12 mouse cellular contexts compared by ENCODE assay signal in genomic region chr15:9061150-9061882, GRCm38 (mm10). TPM values are rescaled to one million over a fixed set of nuclear protein-coding genes. Genes with fewer than 3 reads are reported as not detected.
A peak's percentile ranks its signal among the peaks of the same experiment; 100 is the strongest.
DNase-seq lines count a peak whose midpoint lies in the region; ATAC-seq and TF ChIP-seq lines count a peak whose summit lies in the region.
"Had no signal": no experiment of that assay in that cellular context is flagged by ENCODE, and none has a peak within 500 bp of the region (broad histone marks: within the 10 kb centered on the region; RNA-seq: fewer than 3 reads in every experiment).

No protein-coding gene starts in this region.

- H3K4me2 ChIP-seq in forebrain, postnatal 0 days (ENCODE audit: low read depth): no peak overlapping the region
- no peak overlapping the region for H3K4me2 ChIP-seq in hindbrain, postnatal 0 days (ENCODE audit: low read depth, low read length)
- no peak overlapping the region for H3K4me2 ChIP-seq in midbrain, postnatal 0 days (ENCODE audit: low read depth, low read length, poor library complexity, severe bottlenecking)
- H3K4me2 ChIP-seq: heart, embryonic 13.5 days; lung, embryonic 15.5 days had no signal

- ATAC-seq in forebrain, postnatal 0 days: peak; percentile 86
- peak; percentile 97 for ATAC-seq in hindbrain, postnatal 0 days
- peak; percentile 85 for ATAC-seq in midbrain, postnatal 0 days (ENCODE audit: low FRiP score)

- TF ChIP-seq CTCF in forebrain, postnatal 0 days (IDR thresholded peaks at IDR 0.05; ENCODE audit: low read depth): no peak
- no peak for TF ChIP-seq CTCF in hindbrain, postnatal 0 days (IDR thresholded peaks at IDR 0.05; ENCODE audit: low read depth)
- no peak for TF ChIP-seq CTCF in midbrain, postnatal 0 days (IDR thresholded peaks at IDR 0.05)

- no peak overlapping the region for H3K4me3 ChIP-seq in forebrain, postnatal 0 days (ENCODE audit: low read depth, low read length)
- no peak overlapping the region for H3K4me3 ChIP-seq in hindbrain, postnatal 0 days (ENCODE audit: low read length)
- H3K4me3 ChIP-seq in midbrain, postnatal 0 days (ENCODE audit: low read depth, low read length): no peak overlapping the region
- H3K4me3 ChIP-seq: heart, embryonic 13.5 days; lung, embryonic 15.5 days had no signal

- no peak overlapping the region for H3K9ac ChIP-seq in forebrain, postnatal 0 days
- no peak overlapping the region for H3K9ac ChIP-seq in hindbrain, postnatal 0 days (replicated peaks; ENCODE audit: low read length)
- no peak overlapping the region for H3K9ac ChIP-seq in midbrain, postnatal 0 days (replicated peaks; ENCODE audit: low read length, poor library complexity, severe bottlenecking)
- H3K9ac ChIP-seq: heart, embryonic 13.5 days; lung, embryonic 15.5 days had no signal

- intact Hi-C loops in left cerebral cortex, postnatal 25 days (cut with DNase I): no loop called here

- H3K36me3 ChIP-seq in forebrain, postnatal 0 days (ENCODE audit: insufficient read depth): no peaks in the 10 kb centered on the region
- no peaks in the 10 kb centered on the region for H3K36me3 ChIP-seq in hindbrain, postnatal 0 days (ENCODE audit: insufficient read depth, low read length)
- no peaks in the 10 kb centered on the region for H3K36me3 ChIP-seq in midbrain, postnatal 0 days (ENCODE audit: insufficient read depth, low read length)
- H3K36me3 ChIP-seq: heart, embryonic 13.5 days; lung, embryonic 15.5 days had no signal

- no peaks in the 10 kb centered on the region for H3K9me3 ChIP-seq in forebrain, postnatal 0 days (ENCODE audit: low read length)
- H3K9me3 ChIP-seq in hindbrain, postnatal 0 days (ENCODE audit: low read length): no peaks in the 10 kb centered on the region
- H3K9me3 ChIP-seq in midbrain, postnatal 0 days (ENCODE audit: low read length): no peaks in the 10 kb centered on the region
- H3K9me3 ChIP-seq: heart, embryonic 13.5 days; lung, embryonic 15.5 days had no signal

- 48% methylated on average over 7 of the region's 7 CpGs for WGBS in forebrain, postnatal 0 days
- WGBS in hindbrain, postnatal 0 days: 34% methylated on average over 7 of the region's 7 CpGs
- WGBS in midbrain, postnatal 0 days: 35% methylated on average over 7 of the region's 7 CpGs

- H3K27me3 ChIP-seq in forebrain, postnatal 0 days (ENCODE audit: insufficient read depth, low read length): no peaks in the 10 kb centered on the region
- no peaks in the 10 kb centered on the region for H3K27me3 ChIP-seq in hindbrain, postnatal 0 days (ENCODE audit: insufficient read depth, low read length)
- no peaks in the 10 kb centered on the region for H3K27me3 ChIP-seq in midbrain, postnatal 0 days (ENCODE audit: insufficient read depth, low read length)
- H3K27me3 ChIP-seq: heart, embryonic 13.5 days; lung, embryonic 15.5 days had no signal

- DNase-seq in left cerebral cortex, postnatal 25 days (ENCODE audit: low spot score in 2 of 2): peak; percentile 30 to 63
- no peak for DNase-seq in left cerebral cortex, adult 9 months (ENCODE audit: low spot score in 2 of 2)
- no peak for DNase-seq in forebrain, postnatal 0 days
- DNase-seq in hindbrain, postnatal 0 days (ENCODE audit: low spot score): peak; percentile 74
- DNase-seq in midbrain, postnatal 0 days (ENCODE audit: low spot score): peak; percentile 77
- no peak for DNase-seq in lung, postnatal 10 days
- DNase-seq in adipocyte (ENCODE audit: low spot score): no peak
- DNase-seq in heart, postnatal 4 days: no peak
- DNase-seq: kidney, adult 8-10 months; thymus, adult 2 months had no signal

- H3K4me1 ChIP-seq in forebrain, postnatal 0 days (ENCODE audit: insufficient read depth): no peaks in the 10 kb centered on the region
- peaks cover 7% of the 10 kb centered on the region; the same call in 1 of the 2 replicates for H3K4me1 ChIP-seq in hindbrain, postnatal 0 days (ENCODE audit: insufficient read depth, low read length)
- H3K4me1 ChIP-seq in midbrain, postnatal 0 days (ENCODE audit: insufficient read depth, low read length): no peaks in the 10 kb centered on the region
- H3K4me1 ChIP-seq: heart, embryonic 13.5 days; lung, embryonic 15.5 days had no signal

- no peak overlapping the region for H3K27ac ChIP-seq in forebrain, postnatal 0 days (ENCODE audit: low read depth, low read length)
- H3K27ac ChIP-seq in hindbrain, postnatal 0 days: peak overlapping the region; percentile 59
- H3K27ac ChIP-seq in midbrain, postnatal 0 days (ENCODE audit: low read depth, low read length): no peak overlapping the region
- H3K27ac ChIP-seq: heart, embryonic 13.5 days; lung, embryonic 15.5 days had no signal

RNA-seq across cellular contexts. Expression of gene Nadk2, which starts 9.7 kb away (rescaled TPM):
- total RNA-seq in left cerebral cortex, postnatal 25 days (2021): 10 to 100 TPM; 44.7 TPM
- total RNA-seq in forebrain, postnatal 0 days (2014; rRNA removed): 30.7 and 33.3 TPM in 2 replicates
- polyA plus RNA-seq in forebrain, postnatal 0 days (2015; fragmentation: Nextera tagmentation; extraction: Ambion mirVana): 19.3 and 22.6 TPM in 2 replicates
- total RNA-seq in hindbrain, postnatal 0 days (2014; rRNA removed): 24.7 and 28.4 TPM in 2 replicates
- polyA plus RNA-seq in hindbrain, postnatal 0 days (2015; fragmentation: Nextera tagmentation; extraction: Ambion mirVana): 32.4 and 36.2 TPM in 2 replicates
- total RNA-seq in midbrain, postnatal 0 days (2014; rRNA removed): 33.7 and 34.3 TPM in 2 replicates
- 28.9 and 29.9 TPM in 2 replicates for polyA plus RNA-seq in midbrain, postnatal 0 days (2015; fragmentation: Nextera tagmentation; extraction: Ambion mirVana)
- total RNA-seq in heart, postnatal 4 days (2021): 10 to 100 TPM; 48.8 to 50.5 TPM

Comparison
In these comparisons a context has a peak if more than half of its experiments do, and no peak if none do; other contexts are left out.
1. DNase-seq: peak in left cerebral cortex, postnatal 25 days (2 of 2), hindbrain, postnatal 0 days (single experiment) and midbrain, postnatal 0 days (single experiment); none in left cerebral cortex, adult 9 months (0 of 2), forebrain, postnatal 0 days (single experiment), lung, postnatal 10 days (single experiment), adipocyte (single experiment) and heart, postnatal 4 days (single experiment).
2. Peak in every context shown above with its lines, with median percentiles within 50 percentile points of each other: ATAC-seq.